Mouse (Mus musculus) G1E-ER4 (cell line): ENCODE results near the gene Dnajc16. TPM values are rescaled to one million over a fixed set of nuclear protein-coding genes. Genes with fewer than 3 reads are reported as not detected.

Experiments
- GATA1 ChIP-seq: IDR thresholded peaks from one replicate; pipeline ENCODE4 v1.8.0; 2012; ENCODE audit warnings: low read length, inconsistent platforms
- polyA plus RNA-seq: library from polyadenylated mRNA; stranded (reverse); fragments of >175 nt; gene quantifications from 2 replicates; pipeline ENCODE4 v1.2.3, GENCODE M21; 2012

The Dnajc16 gene
- polyA plus RNA-seq, 1 experiment: 3.2 TPM

DNA sequence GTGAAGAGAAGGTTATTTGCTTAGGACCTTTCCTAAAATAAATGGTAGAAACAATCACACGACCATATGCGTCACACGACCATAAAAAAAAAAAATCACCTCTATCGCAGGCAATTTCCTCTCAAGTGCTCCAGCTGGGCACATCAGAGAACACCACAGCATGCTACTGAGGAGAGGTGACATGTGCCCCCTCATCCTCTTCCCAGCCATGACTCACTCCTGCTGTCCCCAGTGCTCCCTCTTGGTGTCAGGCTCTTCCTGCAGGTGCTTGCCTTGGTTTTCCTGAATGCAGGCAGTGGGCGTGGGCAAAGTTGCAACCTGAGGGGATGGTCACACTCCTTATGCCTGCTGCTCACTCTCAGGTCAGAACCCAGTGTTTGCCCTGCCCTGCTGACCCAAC, 5.9 kb downstream of the Dnajc16 start:
- TF ChIP-seq GATA1: no peak

DNA sequence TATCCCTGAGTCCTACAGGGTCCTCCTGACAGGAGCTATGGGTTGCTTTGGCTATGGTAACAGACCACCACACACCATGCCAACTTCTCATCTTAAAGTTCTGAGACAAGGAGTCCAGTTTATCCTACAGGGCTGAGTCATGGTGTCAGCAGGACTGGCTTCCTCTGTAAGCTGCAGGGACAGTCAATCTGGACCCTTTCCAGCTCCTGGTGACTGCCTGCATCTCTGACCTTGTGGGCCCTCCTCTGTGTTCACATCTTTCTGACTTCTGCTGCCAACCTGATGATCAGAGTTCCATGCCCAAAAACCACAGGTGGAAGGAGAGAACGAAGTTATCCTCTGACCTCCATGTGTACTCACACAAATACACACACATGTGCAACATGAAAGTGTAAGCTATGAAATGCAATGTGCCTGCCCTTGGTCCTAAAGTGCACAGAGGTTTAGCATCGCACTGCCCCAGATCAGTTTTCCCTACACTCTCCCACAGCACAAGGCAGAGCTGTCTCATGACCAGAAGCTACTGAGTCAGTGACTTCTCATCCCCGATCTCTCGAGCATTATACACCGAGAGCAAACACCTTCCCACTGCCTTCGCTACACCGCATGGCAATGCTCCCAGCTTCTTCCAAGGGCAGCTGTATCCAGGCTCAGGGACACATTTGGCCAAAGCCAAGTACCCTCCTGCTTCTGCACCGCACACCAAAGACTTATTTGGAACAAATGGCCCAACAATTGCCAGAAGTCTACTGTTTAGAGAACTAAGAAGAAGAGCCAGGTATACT, 9.3 kb downstream of the Dnajc16 start:
- no peak for TF ChIP-seq GATA1

DNA sequence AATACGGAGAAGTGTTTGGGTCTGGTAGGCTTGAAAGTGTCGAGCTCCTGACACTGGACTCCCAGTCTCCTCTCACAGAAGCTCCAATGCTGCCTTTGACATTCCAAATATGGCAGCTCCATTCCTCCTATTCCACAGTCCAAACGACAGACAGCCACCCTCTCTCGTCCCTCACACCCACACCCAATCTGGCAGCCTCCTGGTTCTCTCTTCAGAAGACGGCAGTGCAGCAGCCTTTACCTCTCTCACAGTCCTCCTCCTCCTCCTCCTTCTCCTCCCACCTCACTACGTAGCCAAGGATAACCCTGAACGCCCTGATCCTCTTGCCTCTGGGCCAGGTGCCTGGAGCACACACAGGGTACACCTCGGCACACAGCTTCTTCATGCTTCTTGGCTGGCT, 10.9 kb downstream of the Dnajc16 start:
- no peak for TF ChIP-seq GATA1

DNA sequence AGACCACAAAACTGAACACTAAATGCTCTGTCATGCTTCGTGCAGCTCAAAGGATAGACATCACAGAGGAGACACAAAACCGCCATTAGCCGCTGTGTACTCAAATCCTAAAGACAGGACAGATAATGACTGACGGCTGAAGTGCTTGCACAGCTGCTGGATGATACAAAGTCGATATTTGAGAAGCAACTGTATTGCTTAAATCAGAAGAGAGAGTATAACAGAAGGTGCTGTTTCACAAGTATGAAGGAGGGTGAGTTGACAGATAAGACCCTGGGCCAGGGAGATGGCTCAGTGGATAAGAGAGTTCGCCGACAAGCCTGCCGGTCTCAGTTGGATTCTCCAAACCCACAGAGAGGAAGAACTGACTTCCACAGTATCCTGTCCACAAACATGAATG, 18.9 kb downstream of the Dnajc16 start:
- TF ChIP-seq GATA1: peak; percentile 27

DNA sequence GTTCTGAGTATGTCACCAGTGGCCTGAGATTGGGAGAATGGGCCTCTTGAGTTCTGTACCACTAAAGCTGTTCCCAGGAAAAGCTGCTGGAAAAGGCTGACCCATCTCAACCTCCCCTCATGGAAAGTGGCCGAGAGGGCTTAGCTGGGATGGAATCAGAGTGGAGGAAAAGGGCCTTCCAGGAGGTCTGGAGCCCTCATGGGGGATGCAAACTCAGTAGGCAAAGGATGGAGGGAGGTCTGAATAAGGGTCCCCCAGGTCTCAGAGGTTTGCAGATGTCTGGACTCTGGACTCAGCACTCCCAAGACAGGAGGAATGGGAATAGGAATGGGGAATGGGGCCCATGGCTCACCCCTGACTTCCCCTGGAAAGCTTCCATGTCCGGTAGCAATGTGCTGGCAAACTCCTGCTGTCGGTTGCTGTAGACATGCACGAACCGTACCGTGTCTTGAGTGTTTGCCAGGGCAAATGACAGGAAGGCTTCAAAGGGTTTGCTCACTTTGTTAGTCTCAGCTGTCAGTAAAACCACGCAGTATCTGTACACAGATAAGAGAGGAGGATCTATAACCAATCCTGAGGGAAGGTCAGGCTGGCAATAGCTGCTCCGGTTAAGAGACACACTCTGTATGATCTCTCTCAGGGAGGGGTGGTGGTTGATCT, 21.1 kb downstream of the Dnajc16 start:
- TF ChIP-seq GATA1: peak; percentile 10

DNA sequence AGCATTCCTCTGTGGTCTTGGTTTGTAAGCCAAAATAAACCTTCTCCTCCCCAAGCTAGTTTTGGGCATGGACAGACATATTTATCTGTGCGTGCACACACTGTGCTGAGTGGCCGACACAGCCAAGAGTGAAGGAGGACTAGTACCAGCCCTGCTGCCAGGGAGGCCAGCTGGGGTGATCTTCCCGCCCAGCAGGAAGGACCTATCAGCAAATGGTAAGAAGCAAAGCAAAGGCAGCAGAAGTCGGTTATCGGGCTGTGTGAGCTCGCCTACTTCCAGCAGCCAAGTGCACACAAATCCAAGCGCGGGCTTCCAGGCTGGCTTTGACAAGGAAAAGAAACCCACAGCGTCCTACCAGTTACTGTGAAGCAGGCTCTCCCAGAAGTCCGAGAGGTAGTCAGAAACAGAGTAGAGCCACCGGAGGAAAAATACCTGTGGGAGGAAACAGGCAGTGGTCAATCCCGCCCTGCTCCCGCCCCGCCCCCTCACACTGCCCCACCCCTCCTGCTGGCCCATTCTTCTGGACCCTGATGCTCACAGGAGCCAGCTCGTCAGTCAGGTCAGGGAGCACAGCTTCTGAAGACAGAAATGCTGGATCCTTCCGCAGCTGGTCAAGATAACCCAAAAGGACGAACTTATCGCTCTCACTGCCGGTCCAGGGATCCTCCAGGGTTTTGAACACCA, 23.2 kb downstream of the Dnajc16 start:
- TF ChIP-seq GATA1: no peak

DNA sequence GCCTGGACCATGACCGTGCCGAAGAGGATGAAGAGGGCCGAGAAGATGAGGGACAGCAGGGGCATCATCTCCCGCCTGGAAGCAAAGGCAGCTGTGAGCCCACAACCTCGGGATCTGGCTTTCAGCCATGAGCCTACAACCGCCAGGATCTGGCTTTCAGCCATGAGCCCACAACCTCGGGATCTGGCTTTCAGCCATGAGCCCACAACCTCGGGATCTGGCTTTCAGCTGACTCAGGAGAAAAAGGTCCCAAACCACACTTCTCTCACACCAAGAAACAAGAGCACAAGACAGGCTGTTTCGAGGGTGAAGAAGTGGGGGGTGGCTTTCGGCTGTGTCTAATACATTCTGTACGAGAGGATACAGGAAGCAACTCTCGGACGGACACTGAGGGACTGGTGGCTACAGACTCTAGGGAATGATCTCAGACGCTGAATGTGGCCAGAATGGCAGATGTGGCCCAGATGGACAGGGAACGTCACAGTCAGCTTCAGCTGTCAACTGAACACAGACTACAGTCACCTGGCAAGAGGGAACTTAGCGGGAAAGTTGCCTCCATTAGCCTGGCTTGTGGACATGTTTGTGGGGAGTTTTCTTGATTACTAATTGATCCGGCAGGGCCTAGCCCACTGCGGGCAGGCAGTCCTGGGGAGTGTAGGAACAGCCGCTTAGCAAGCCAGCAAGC, 23.9 kb downstream of the Dnajc16 start:
- TF ChIP-seq GATA1: no peak

DNA sequence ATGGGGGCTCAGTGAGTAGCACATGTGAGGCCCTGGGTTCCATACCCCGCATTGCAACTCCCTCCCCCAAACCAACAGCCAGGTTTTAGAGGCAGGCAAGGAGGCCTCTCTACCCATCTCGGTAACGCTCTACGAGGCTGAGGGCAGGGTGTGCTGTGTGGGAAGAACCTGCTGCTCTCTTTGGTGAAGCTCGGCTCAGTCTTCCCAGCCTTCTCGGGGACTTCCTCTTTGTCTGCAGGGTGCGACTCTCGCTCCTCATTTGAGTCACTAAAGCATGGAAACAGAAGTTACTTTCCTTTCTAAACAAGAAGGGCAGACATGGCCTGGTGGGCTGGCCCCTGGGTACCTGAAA, 24.4 kb downstream of the Dnajc16 start:
- TF ChIP-seq GATA1: no peak

DNA sequence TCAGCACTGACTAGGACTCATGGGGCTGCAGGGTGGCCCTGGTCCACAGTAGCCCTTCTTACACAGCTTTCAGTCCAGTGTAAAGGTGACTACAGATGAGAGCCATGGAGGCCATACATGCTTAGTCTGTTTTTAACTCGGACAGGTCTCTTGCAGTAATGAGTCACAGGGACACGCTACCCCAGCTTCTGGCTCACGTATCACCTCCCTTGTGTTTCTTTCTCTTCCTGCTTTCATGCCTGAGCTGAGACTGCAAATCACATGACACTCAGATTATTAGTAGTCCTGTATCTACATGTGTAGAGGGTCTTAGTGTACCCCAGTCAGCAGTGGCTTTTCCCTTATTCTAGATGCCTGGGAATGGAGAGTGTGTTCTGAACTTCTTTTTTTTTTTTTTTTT, 25.7 kb downstream of the Dnajc16 start:
- TF ChIP-seq GATA1: no peak

DNA sequence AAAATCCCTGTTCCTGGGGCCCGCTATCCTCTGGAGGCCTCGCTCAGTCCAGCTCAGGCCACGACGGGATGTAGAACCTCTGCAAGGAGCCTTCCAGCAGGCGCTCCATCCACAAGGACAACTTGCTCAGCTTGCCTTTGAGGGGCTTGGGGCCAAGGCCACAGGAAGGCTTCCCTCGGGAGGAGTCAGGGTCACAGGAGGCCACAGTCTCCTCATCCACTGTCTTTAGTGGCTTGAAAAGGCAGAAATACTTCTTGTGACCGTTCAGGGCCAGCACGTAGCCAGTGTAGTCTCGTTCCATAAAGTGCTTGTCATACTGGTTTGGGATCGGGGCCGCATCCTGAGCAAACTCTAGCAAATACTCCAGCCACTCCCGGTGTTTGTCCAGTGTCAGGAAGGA, 27.3 kb downstream of the Dnajc16 start:
- no peak for TF ChIP-seq GATA1

DNA sequence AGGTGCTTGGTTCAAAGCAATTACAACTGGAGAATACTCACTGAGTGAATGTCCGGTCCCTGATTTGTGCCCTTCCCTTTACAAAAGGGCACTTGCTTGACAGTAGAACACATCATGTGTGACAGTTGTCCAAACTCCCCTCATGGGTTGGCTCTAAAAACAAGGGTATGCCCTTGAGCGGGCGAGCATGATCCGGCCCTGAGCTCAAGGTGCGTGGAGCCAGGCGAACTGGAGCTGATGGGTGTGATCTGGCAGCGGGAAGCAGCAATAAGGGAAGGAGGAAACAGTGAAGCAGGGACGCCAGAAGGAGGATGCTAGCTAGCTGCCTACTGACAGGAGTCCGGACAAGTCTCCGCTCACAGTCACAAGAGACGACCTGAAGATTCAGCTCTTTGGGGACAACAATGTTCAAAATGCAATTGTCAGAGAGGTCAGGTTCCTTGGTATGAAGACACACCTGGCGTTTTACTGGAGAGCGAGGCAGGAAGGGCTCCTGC, 28.6 kb downstream of the Dnajc16 start:
- no peak for TF ChIP-seq GATA1

DNA sequence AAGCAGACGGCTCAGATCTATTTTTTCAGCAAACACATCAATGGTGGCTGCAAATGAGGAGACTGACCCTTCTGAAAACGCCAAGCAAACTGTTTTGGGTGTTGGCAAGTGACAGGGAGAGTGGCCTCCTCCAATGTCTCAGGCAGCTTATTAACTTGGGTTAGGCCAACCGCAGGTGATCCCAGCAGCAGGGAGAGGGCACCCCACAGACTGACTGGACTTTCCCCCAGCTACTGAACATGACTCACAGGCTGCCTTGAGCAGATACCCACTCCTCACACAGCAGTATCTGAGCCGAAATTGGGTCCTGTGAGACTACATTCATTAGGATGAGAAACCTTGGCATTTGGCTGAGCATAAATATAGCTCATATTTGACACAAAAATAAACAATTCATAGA, 29.8 kb downstream of the Dnajc16 start:
- no peak for TF ChIP-seq GATA1

DNA sequence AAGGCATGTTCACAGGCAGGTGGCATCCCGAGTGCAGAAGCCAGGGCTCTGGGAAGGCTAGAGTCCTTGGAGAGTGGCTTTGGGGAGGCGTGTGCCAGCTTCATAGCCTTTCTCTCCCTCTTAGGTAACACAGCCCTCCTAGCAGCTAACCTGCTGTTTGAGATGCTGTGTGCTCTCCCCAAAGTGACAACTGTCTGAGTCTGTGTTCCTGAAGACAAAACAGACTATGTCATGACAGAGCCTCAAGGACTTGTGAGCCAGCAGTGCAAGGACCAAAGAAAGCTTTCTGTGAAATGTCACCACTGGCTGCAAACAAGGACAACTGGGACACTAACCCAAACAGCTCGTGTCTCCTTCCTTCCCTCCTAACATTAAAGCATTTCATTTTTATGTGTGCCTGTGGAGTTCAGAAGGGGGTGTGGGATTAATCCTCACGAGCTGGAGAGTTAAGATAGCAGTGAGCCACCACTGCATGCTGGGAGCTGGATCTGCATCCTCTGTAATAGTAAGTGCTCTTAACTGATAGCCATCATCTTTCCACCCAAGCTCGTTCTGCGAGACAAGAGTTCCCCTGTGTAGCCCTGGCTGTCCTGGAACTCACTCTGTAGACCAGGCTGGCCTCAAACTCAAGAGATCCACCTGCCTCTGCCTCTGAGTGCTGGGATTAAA, 31.7 kb downstream of the Dnajc16 start:
- no peak for TF ChIP-seq GATA1

DNA sequence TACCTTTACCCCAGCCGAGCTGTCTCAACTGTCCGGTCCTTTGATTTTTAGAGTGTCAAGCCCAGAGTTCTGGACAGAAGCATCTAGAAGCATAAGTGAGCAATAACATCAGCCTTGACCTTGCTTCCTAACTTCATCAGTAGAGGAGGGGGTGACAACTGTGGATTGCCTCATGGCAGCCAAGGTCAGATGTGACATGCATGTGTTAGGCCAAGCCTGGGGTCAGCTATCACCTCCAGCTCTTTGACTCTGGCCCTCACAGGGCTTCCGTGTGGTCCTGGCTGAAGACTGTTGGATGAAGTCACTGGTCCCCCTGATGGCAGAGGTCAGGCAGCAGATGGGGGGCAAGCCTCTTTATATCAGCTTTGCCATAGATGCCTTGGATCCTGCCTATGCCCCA, 33.6 kb downstream of the Dnajc16 start:
- TF ChIP-seq GATA1: no peak

DNA sequence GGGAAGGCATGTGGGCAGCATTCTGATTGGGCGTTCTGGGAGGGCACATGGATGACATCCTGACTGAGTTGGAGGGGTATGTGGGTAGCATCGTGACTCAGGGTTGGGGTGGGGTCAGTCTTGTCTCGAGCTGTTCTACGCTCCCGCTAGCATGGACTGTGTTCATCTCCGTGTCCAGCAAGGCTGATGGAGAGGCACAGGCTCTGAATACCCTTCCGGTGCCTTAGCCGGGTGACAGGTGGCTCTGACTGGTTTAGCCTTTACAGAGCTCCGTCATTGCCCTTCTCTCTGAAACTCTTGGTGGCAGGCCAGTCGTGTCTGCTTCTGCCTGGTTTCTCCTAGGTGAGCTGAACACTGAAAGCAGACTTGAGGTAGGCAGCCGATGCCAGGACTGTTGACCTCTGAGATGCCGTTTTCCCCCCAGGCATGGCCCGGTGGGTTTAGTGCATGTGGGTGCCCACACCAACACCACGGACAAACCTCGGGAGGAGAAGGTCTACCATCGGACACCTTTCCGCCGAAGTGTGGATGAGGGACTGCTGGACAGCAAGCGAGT, 35.3 kb downstream of the Dnajc16 start:
- TF ChIP-seq GATA1: no peak
